Mouse (Mus musculus): ENCODE measurements around the gene D17H6S53E.

GRCm38 (mm10) chr17:35146139-35146538, 20.0 kb downstream of the D17H6S53E start:
- no peak for TF ChIP-seq CTCF (IDR thresholded peaks at IDR 0.05; ENCODE audit: low read depth, low read length)
- TF ChIP-seq TAL1 (conservative IDR thresholded peaks at IDR 0.05; ENCODE audit: low read depth, low read length), result no peak
- TF ChIP-seq GATA1 (IDR thresholded peaks at IDR 0.05; ENCODE audit: borderline replicate concordance, low read length), result no peak
- TF ChIP-seq GATA2 (IDR thresholded peaks at IDR 0.05; ENCODE audit: borderline replicate concordance, low read depth, low read length), result no peak
